Mouse (Mus musculus) induced T-regulatory cell, adult 2 months (primary cell): Measurements from ENCODE around the gene Anapc16.

Experiments
- DNase-seq: peaks from one replicate; pipeline ENCODE4 v3.0.0-alpha.2; 2012; ENCODE audit warnings: low read depth

Anapc16 gene

DNA sequence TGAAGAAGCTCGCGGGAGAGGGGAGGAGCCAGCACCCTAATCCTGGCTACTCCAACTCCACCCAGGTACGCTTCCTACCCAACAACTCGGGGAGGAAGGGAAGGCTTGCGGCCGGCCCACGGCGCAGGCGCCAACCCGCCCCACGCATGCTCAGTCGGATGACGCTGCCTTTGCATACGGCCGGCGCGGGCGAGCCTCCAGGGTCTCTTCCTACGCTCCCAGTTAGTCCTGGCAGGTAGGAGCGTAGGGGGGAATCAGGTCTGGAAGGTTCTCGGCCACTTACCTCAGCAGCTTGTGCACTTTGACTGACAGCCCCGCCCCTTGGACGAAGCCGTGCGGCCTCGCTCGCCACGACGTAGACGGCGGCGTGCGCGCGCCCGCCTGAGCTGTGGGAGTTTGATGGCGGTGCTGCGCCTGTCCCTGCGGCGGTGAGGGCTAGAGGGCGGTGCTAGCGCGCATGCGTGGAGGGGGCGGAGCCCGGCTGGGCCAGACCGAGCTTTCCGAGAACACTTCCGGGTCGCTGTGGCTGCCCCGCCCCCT, at the start of gene Anapc16, which contains the start of gene Ascc1:
Gene Anapc16, minus strand, starts transcription at position 463 of the 540 bp plus-strand sequence.
Gene Ascc1, plus strand, starts transcription at position 133 of the 540 bp plus-strand sequence.
- peak; percentile 99 for DNase-seq

GRCm38 (mm10) chr10:60050581-60050980, 47.6 kb upstream of the Anapc16 start:
- no peak for DNase-seq

GRCm38 (mm10) chr10:60046696-60047095, 43.8 kb upstream of the Anapc16 start:
- DNase-seq, result no peak

GRCm38 (mm10) chr10:60042350-60042922, 39.5 kb upstream of the Anapc16 start:
- DNase-seq, result no peak

- DNase-seq, result no peak
Observed at GRCm38 (mm10) chr10:60035744-60036143, 32.8 kb upstream of the Anapc16 start.

DNA sequence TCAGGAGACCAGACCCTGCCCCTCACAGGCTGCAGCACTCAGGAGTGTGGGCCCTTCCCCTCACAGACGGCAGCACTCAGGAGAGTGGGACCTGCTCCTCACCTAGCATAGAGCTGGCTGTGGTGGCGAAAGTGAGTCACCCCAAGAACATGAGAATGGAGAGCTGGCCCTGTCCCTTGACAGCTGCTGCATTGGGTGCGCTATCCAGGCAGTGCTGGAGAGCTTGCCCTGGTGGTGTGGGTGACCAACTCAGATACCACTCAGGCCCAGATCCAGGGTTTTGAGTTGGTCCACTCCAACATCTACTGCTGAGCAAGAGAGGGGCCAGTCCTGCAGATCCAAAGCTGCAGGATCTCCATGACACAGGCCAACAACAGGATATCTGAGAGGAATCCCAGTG, 31.7 kb upstream of the Anapc16 start:
- no peak for DNase-seq

GRCm38 (mm10) chr10:60033064-60033463, 30.1 kb upstream of the Anapc16 start:
- DNase-seq, result no peak

DNA sequence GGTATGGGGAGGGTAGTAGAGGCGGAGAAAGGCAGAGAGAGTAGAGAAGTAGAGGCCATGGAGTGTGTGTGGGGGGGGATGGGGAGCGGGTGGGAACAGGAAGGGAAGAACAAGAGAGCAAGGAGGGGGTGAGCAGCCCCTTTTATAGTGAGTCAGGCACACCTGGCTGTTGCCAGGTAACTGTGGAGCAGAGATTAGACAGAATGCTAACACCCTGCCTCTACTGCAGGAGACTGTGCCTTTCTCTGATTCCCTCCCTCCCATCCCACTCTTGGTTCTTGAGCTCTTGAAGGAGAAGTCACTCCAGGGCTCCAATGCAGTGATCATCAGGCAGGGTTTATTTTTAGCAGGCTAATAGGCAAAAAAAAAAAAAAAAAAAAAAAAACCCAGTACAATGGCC, 29.7 kb upstream of the Anapc16 start:
- DNase-seq, result no peak

- DNase-seq, result no peak
Observed at GRCm38 (mm10) chr10:60031985-60032384, 29.1 kb upstream of the Anapc16 start.

DNA sequence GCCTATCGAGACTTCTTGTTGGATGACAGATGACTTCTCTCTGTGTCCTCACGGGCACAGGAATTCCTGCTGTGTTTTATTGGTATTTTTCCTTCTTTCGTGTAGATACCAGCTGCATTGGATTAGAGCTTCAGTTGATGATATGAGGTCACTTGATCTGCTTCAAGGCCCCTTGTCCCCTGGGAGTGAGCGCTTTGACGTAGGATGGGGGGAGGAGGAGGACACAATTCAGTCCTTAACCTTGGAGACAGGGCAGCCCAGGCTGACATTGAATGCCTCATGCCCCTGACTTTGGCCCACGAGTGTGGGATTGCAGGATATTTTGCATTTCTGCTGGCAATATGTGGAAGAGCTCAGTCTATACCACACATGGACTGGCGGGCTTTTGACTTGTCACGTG, 28.6 kb upstream of the Anapc16 start:
- DNase-seq, result no peak

DNA sequence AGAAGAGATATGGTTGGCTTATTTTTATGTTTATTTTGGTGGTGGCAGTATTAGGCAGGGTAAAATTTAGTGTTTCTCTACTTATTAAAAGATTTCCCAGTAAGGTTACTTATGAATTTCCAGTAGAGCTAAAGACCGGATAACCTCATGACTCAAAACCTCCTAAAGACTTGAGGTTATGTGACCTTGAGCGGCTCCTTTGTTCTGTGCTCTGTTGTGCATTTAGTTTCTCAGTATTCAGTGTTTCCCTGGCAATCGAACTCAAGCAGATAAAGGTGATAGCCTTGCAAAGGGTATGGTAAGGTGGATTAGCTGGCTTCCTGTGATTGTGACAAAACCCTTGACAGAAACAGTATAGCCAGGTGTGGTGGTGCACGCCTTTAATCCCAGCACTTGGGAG, 26.5 kb upstream of the Anapc16 start:
- peak; percentile 46 for DNase-seq

DNA sequence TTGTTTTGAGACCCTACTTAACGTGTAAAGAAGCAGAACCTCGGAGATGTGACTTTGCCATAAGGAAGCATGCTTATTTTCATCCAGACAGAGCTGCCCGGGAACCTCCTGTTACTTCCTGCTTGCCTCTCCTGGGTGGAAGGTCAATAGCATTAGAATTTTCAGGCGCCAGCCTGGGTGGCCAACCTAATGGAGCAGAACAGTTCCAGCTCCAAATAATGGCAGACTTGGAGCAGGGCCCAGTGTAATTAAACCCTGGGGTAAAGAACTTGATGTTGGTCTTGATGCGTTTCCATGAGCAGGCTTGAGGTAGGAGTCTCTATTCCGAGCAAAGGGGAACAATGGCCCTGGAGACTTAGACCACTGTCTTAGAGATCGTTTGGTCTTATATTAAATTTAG, 26.0 kb upstream of the Anapc16 start:
- peak; percentile 18 for DNase-seq

GRCm38 (mm10) chr10:60028181-60028580, 25.2 kb upstream of the Anapc16 start:
- peak; percentile 72 for DNase-seq

DNA sequence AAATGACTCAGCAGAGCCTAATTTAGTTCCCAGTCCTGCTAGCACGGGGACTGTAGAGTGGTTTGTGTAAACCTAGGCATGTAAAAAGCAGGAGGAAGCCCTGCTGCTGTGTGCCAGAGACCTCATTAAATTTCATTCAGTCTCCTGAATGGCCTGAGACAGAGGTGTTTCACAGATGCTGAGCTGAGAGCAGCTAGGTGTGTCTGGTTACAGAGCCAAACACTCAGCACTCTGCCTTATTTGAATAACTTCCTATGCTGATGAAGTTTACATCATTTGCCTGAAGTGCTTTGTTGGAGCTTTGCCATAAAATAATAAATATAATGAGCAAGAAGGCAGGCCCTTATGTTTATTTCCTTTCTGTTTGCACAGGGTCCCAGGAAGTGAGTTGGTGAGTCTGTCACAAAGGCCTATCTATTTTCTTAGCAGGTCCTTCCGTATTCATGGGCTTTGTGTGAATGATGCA, 24.7 kb upstream of the Anapc16 start:
- DNase-seq, result peak; percentile 18

DNA sequence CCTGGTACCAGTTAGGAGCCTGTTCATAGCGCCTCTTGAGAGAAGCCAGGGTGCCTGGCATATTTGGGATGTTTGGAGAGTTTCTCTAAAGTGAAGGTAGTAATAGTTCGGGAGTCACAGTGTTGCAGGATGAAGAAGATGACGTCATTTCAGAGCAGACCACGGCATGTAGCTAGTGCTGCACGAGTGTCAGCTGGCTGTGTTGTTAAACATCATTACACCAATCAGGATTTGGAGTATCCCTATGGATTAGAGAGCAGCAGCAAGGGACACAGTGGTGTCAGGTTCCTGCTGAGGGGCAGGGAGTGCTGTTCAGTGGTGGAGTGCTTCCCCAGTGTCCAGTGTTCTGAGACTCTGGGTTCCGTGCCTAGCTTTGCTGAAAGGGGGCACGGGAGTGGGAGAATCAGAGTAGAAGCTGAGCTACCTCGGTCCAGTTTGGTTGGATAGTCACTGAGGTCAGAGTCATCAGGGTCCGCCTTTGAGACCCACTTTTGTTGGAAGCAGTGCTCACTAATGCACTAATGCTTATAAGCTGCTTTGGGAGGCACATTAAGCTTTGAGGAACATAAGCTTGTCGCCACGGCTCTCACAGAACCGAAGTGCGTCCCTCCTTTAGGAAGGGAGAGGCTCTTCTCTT, 23.9 kb upstream of the Anapc16 start:
- no peak for DNase-seq

DNA sequence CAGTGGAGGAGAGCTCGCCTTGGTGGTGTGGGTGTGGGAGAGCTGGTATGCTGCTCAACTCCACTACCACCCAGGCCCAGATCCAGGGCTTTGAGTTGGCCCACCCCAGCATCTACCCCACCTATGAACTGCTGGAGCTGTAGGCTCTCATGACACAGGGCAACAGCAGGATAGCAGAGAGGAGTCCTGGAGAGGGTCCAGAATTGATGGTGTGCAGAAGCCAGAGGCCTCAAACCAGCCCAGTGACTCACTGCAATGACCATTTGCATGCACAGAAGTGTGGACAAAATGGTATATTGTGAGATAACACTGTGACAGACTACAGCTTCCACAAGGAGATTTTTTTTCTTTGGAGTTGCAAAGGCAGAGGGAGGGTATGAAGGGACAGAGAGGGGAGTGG, 20.8 kb upstream of the Anapc16 start:
- DNase-seq, result no peak

DNA sequence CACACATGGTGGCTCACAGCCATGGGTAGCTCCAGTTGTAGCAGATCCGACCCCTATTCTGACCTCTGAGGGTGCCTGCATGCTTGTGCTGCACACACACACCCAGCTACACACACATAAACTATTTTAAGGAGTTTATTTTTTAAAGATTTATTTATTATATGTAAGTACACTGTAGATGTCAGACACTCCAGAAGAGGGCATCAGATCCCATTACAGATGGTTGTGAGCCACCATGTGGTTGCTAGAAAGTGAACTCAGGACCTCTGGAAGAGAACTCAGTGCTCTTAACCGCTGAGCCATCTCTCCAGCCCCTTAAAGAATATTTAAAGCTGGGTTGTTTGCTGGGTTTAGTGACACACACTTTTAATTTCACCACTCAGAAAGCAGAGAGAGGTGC, 16.4 kb upstream of the Anapc16 start:
- no peak for DNase-seq

DNA sequence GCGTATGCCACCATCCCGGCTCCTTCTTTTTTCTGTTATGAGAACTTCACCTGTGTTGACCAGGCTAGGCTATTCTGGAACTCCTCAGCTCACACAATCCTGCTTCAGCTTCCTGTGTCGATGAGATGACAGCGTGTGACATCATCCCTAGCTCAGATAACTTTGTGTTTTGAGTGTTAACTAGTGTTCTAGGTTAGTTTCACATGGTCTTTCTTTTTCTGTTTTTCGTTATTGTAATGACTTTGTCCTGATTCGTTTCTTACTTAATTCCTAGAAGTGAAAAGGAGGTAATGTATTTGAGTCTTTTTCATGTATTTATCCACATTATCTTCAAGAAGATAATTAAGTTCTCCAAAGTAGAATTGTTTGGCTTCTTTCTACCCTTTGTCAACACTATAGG, 13.3 kb upstream of the Anapc16 start:
- no peak for DNase-seq

DNA sequence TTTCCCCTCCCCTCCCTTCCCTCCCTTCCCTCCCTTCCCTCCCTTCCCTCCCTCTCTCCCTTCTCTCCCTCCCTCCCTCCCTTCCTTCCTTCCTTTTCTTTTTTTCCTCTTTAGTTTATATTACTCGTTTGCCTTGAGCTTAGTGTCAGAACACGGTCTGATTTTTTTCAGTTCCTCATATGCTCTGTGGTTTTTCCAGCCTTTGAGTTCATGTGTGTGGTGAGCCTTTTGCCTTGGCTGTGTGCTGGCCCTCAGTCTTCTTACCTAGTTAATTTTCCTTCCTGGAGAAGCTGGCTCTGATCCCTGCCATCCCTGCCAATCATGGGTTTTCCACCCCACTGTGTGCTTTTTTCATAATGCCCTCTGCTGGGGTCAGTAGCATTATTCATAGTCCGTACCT, 6.2 kb upstream of the Anapc16 start:
- DNase-seq, result no peak

DNA sequence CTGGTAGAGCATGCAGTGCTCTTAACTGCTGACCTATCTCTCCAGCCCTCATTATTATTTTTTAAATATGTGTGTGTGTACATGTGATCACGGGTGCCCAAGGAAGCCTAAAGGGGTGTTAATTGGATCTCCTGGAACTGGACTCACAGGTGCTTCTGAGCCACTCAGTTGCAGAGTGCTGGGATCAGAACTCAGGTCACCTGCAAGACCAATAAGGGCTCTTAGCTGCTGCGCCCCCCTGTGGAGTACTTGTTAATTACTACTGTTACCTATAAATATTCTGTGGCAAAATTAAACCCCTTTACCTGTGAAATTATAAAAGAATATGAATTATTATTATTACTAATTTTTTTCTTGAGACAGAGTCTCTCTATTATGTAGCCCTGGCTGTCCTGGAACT, 2.3 kb upstream of the Anapc16 start:
- DNase-seq, result peak; percentile 80

- DNase-seq, result peak; percentile 43
Observed at GRCm38 (mm10) chr10:60003847-60004246, 912 bp upstream of the Anapc16 start.

DNA sequence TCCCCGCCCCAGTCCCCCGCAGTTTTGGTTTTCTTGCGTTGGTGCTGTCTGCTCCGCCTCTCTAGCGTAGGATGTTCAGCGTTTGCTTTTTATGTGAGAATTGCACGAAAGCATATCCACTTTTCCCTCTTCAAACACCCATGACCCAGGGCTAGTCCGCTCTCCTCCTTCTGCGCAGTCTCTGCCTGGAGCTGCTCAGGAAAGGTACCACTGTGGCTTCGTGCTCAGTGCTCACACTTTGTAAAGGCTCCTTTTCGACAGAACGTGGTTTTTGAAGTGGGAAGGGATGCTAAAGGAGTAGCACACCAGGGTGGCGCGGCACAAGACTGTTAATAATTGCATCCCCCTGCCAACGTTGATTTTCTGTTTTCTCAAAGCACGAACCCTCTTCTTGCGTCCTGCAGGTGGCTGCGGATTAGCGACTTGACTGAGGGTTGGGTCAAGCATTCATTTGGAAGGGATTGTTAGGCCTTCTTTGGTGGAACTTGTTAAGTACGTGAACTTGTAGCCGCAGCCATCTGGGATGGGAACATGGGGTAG, 348 bp upstream of the Anapc16 start:
- no peak for DNase-seq

DNA sequence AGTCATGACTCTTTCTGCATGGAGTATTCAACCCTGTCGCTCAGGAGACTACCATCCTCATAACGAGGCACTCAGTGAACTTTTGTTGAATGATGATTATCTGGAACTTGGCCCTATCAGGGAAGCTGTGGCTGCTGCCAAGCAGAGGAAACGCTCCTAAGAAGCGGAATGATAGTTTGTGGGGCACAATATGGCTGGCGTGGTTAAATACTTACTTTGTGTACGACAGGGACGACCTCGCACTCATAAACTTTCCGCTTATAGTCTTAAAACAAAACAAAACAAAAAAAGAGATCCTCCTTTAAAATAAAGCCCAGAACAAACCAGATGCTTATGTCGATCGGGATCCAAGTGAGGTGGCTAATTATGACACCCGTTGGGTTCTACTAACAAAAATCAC, 732 bp downstream of the Anapc16 start:
- DNase-seq, result no peak
